Mouse (Mus musculus): ENCODE data around the gene Hspe1.

DNA sequence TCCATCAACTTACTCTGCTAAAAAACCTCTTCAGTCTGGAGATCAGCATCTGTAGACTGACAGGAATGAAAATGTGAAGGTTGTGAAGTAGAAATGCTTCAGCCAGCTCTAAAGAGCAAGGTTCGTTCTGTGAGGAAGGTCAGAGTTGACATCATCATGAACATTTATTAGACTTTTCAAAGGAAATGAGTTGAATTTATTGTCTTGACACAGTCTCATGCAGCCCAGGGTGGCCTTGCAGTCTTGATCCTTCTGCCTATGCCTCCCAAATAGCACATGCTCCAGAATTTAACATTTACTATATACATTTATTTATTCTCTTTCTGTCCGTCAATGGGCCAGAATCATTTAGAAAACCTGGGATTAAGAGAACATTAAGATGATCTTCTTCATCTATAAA, 35.6 kb downstream of the Hspe1 start:
- no peak for TF ChIP-seq CTCF (IDR thresholded peaks at IDR 0.05; ENCODE audit: low read depth, low read length)
- no peak for TF ChIP-seq POLR2AphosphoS5 (IDR thresholded peaks at IDR 0.05; ENCODE audit: insufficient replicate concordance, low read depth, low read length)
- TF ChIP-seq TAL1 (conservative IDR thresholded peaks at IDR 0.05; ENCODE audit: low read depth, low read length), result no peak

Data from G1E (cell line).